ENCODE assay signal across 26 mouse cellular contexts in the genomic region with DNA sequence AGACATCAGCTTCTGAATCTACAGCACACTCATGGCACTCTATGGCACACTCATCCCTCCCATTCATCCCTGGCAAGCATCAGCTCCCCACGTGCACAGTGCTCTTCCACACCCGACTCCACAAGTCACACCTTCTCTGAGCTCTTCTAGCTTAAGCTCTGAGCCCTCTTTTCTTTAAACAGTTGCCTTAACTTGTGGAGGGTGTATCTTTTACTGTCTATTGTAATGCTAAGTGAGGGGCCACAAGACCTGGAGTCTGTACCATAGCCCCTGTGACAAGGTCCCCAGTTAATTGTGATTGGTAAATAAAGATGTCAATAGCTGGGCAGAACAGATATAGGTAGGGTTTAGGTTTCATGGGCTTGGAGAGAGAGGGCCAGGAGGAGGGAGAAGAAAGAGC. TPM values are rescaled to one million over a fixed set of nuclear protein-coding genes. Genes with fewer than 3 reads are reported as not detected.
DNase-seq lines count a peak whose midpoint lies in the region; ATAC-seq and TF ChIP-seq lines count a peak whose summit lies in the region.
"Had no signal": no experiment of that assay in that cellular context is flagged by ENCODE, and none has a peak within 500 bp of the region (broad histone marks: within the 10 kb centered on the region; RNA-seq: fewer than 3 reads in every experiment).

No protein-coding gene starts in this region.

- H3K9me3 ChIP-seq in E14TG2a.4 (ENCODE audit: low read length) (0 out of 2 replicates have a peak, but pooled peaks cover 3% of the 10 kb centered on the region), ES-Bruce4 (replicated peaks; ENCODE audit: control insufficient read depth, insufficient read depth, low read length, poor library complexity, severe bottlenecking) (no peaks in the 10 kb centered on the region)
- H3K9me3 ChIP-seq in midbrain, embryonic 16.5 days (replicated peaks; ENCODE audit: control insufficient read depth, low read length, poor library complexity, severe bottlenecking): no peaks in the 10 kb centered on the region
- H3K9me3 ChIP-seq in midbrain, postnatal 0 days (ENCODE audit: low read length): no peaks in the 10 kb centered on the region
- H3K9me3 ChIP-seq: embryonic facial prominence, embryonic 12.5 days; embryonic facial prominence, embryonic 15.5 days; heart, embryonic 13.5 days; hindbrain, embryonic 12.5 days; hindbrain, embryonic 15.5 days had no signal

- ATAC-seq in midbrain, embryonic 16.5 days: no peak
- no peak for ATAC-seq in midbrain, postnatal 0 days (ENCODE audit: low FRiP score)
- ATAC-seq: activated CD4-positive, CD25-positive, alpha-beta regulatory T cell, adult 4 months; CD4-positive, CD25-positive, alpha-beta regulatory T cell, adult 4 months; forebrain, embryonic 14.5 days; forebrain, postnatal 0 days; intestine, postnatal 0 days; Patski had no signal

- TF ChIP-seq EP300 in ES-Bruce4 (IDR thresholded peaks at IDR 0.05; ENCODE audit: insufficient read depth, low read depth, low read length): 0 out of 2 replicates have a peak, but pooled peaks have one; percentile 37

- no peak overlapping the region for H3K9ac ChIP-seq in ES-Bruce4 (ENCODE audit: low read depth, poor library complexity, severe bottlenecking)
- no peak overlapping the region for H3K9ac ChIP-seq in midbrain, embryonic 16.5 days (ENCODE audit: low read depth, low read length)
- no peak overlapping the region for H3K9ac ChIP-seq in midbrain, postnatal 0 days (replicated peaks; ENCODE audit: low read length, poor library complexity, severe bottlenecking)
- H3K9ac ChIP-seq: embryonic facial prominence, embryonic 12.5 days; embryonic facial prominence, embryonic 15.5 days; forebrain, postnatal 0 days; heart, embryonic 13.5 days; hindbrain, embryonic 12.5 days; hindbrain, embryonic 15.5 days had no signal

- no peak for TF ChIP-seq CTCF in E14TG2a.4 (conservative IDR thresholded peaks at IDR 0.05; ENCODE audit: low read length)
- TF ChIP-seq CTCF in ES-Bruce4 (IDR thresholded peaks at IDR 0.05; ENCODE audit: low read depth, low read length): no peak
- no peak for TF ChIP-seq CTCF in midbrain, postnatal 0 days (IDR thresholded peaks at IDR 0.05)

- no peaks in the 10 kb centered on the region for H3K27me3 ChIP-seq in E14TG2a.4 (ENCODE audit: insufficient read depth, low read length)
- H3K27me3 ChIP-seq in ES-Bruce4 (ENCODE audit: control insufficient read depth, insufficient read depth, low read length, poor library complexity, severe bottlenecking): no peaks in the 10 kb centered on the region
- H3K27me3 ChIP-seq in midbrain, embryonic 16.5 days (ENCODE audit: control insufficient read depth, insufficient read depth, low read depth, low read length): no peaks in the 10 kb centered on the region
- H3K27me3 ChIP-seq in midbrain, postnatal 0 days (ENCODE audit: insufficient read depth, low read length): no peaks in the 10 kb centered on the region
- H3K27me3 ChIP-seq: embryonic facial prominence, embryonic 12.5 days; embryonic facial prominence, embryonic 15.5 days; heart, embryonic 13.5 days; hindbrain, embryonic 12.5 days; hindbrain, embryonic 15.5 days; Patski had no signal

- H3K4me1 ChIP-seq in E14TG2a.4 (replicated peaks; ENCODE audit: low read depth, low read length): peaks cover 43% of the 10 kb centered on the region
- peaks cover 2% of the 10 kb centered on the region for H3K4me1 ChIP-seq in ES-Bruce4 (ENCODE audit: control insufficient read depth, insufficient read depth, low read length)
- H3K4me1 ChIP-seq in midbrain, embryonic 16.5 days (ENCODE audit: control insufficient read depth, insufficient read depth, low read length): no peaks in the 10 kb centered on the region
- H3K4me1 ChIP-seq in midbrain, postnatal 0 days (ENCODE audit: insufficient read depth, low read length): no peaks in the 10 kb centered on the region
- H3K4me1 ChIP-seq: embryonic facial prominence, embryonic 12.5 days; embryonic facial prominence, embryonic 15.5 days; heart, embryonic 13.5 days; hindbrain, embryonic 12.5 days; hindbrain, embryonic 15.5 days had no signal

- H3K4me3 ChIP-seq in E14TG2a.4 (replicated peaks; ENCODE audit: low read length) (peak overlapping the region; percentile 35), ES-Bruce4 (ENCODE audit: low read depth, low read length) (no peak overlapping the region)
- no peak overlapping the region for H3K4me3 ChIP-seq in midbrain, embryonic 16.5 days (ENCODE audit: low read depth, low read length)
- H3K4me3 ChIP-seq in midbrain, postnatal 0 days (ENCODE audit: low read depth, low read length): no peak overlapping the region
- H3K4me3 ChIP-seq: embryonic facial prominence, embryonic 12.5 days; embryonic facial prominence, embryonic 15.5 days; gastrocnemius, adult 2 months; heart, embryonic 13.5 days; hindbrain, embryonic 12.5 days; hindbrain, embryonic 15.5 days had no signal

- WGBS in midbrain, embryonic 16.5 days: 88% methylated on average over 2 of the region's 2 CpGs
- WGBS in midbrain, postnatal 0 days: 97% methylated on average over 2 of the region's 2 CpGs

- peak; percentile 77 for DNase-seq in R1 (ENCODE audit: low read depth, low spot score)
- DNase-seq in brain, adult 2 months (ENCODE audit: low read depth, low spot score): peak; percentile 24
- no peak for DNase-seq in Muller cell, postnatal 12 days (ENCODE audit: inconsistent ontology term)
- no peak for DNase-seq in midbrain, postnatal 0 days (ENCODE audit: low spot score)
- DNase-seq: cerebellum, adult 11 months; cerebellum, adult 2 months; cerebellum, adult 9-11 months; cerebellum, postnatal 25 days; forebrain, postnatal 0 days; gastrocnemius, adult 2 months; gastrocnemius, postnatal 14 days; heart, adult 18-20 months; heart, postnatal 14 days had no signal

- H3K27ac ChIP-seq in ES-Bruce4 (ENCODE audit: insufficient read depth, low read length): peak overlapping the region; percentile 69
- H3K27ac ChIP-seq in midbrain, embryonic 16.5 days (ENCODE audit: low read length): no peak overlapping the region
- H3K27ac ChIP-seq in midbrain, postnatal 0 days (ENCODE audit: low read depth, low read length): no peak overlapping the region
- H3K27ac ChIP-seq: embryonic facial prominence, embryonic 12.5 days; embryonic facial prominence, embryonic 15.5 days; gastrocnemius, adult 2 months; heart, embryonic 13.5 days; hindbrain, embryonic 12.5 days; hindbrain, embryonic 15.5 days had no signal

- H3K36me3 ChIP-seq in E14TG2a.4 (ENCODE audit: insufficient read depth, low read length): peaks cover 76% of the 10 kb centered on the region
- peaks cover 29% of the 10 kb centered on the region for H3K36me3 ChIP-seq in ES-Bruce4 (ENCODE audit: control insufficient read depth, insufficient read depth, low read length, poor library complexity, severe bottlenecking)
- H3K36me3 ChIP-seq in midbrain, embryonic 16.5 days (ENCODE audit: control insufficient read depth, insufficient read depth, low read length): peaks cover 55% of the 10 kb centered on the region
- peaks cover 48% of the 10 kb centered on the region for H3K36me3 ChIP-seq in midbrain, postnatal 0 days (ENCODE audit: insufficient read depth, low read length)

- no peak for TF ChIP-seq POLR2A in ES-Bruce4 (IDR thresholded peaks at IDR 0.05; ENCODE audit: insufficient read depth, low read length)

- H3K4me2 ChIP-seq in midbrain, embryonic 16.5 days (ENCODE audit: low read length): no peak overlapping the region
- H3K4me2 ChIP-seq in midbrain, postnatal 0 days (ENCODE audit: low read depth, low read length, poor library complexity, severe bottlenecking): no peak overlapping the region
- H3K4me2 ChIP-seq: embryonic facial prominence, embryonic 12.5 days; embryonic facial prominence, embryonic 15.5 days; heart, embryonic 13.5 days; hindbrain, embryonic 12.5 days; hindbrain, embryonic 15.5 days had no signal

RNA-seq across cellular contexts. Expression of a gene that starts 39.2 kb away (rescaled TPM):
- 126 and 129 TPM in 2 replicates for polyA plus RNA-seq in ES-Bruce4 (2011; ENCODE audit: insufficient read depth, insufficient read length, low read depth, missing spikeins)
- polyA plus RNA-seq in midbrain, embryonic 16.5 days (2015; fragmentation: Nextera tagmentation; extraction: Ambion mirVana): 18.7 and 21.9 TPM in 2 replicates
- 10.5 and 14.6 TPM in 2 replicates for total RNA-seq in midbrain, postnatal 0 days (2014; rRNA removed)
- polyA plus RNA-seq in midbrain, postnatal 0 days (2015; fragmentation: Nextera tagmentation; extraction: Ambion mirVana): 10.7 and 12.0 TPM in 2 replicates

RNA-seq across cellular contexts. Expression of a gene that starts 39.2 kb away (rescaled TPM):
- 68.6 and 72.3 TPM in 2 replicates for polyA plus RNA-seq in ES-Bruce4 (2011; ENCODE audit: insufficient read depth, insufficient read length, low read depth, missing spikeins)
- 16.0 and 16.4 TPM in 2 replicates for polyA plus RNA-seq in midbrain, embryonic 16.5 days (2015; fragmentation: Nextera tagmentation; extraction: Ambion mirVana)
- 24.0 and 29.7 TPM in 2 replicates for total RNA-seq in midbrain, postnatal 0 days (2014; rRNA removed)
- 8.7 and 9.4 TPM in 2 replicates for polyA plus RNA-seq in midbrain, postnatal 0 days (2015; fragmentation: Nextera tagmentation; extraction: Ambion mirVana)

Comparison
In these comparisons a context has a peak if more than half of its experiments do, and no peak if none do; other contexts are left out.
1. DNase-seq: peak in R1 (single experiment) and brain, adult 2 months (single experiment); none in Muller cell, postnatal 12 days (single experiment) and midbrain, postnatal 0 days (single experiment).